Comparison of ENCODE assay signal across 24 mouse cellular contexts in genomic region chr19:17046961-17047360, GRCm38 (mm10).
"Had no signal": no experiment of that assay in that cellular context is flagged by ENCODE, and none has a peak within 500 bp of the region (broad histone marks: within the 10 kb centered on the region; RNA-seq: fewer than 3 reads in every experiment).

No protein-coding gene starts in this region.

- H3K9me3 ChIP-seq: hindbrain, embryonic 12.5 days; intestine, embryonic 15.5 days; limb, embryonic 15.5 days had no signal

- H3K27me3 ChIP-seq: heart, embryonic 12.5 days; hindbrain, embryonic 12.5 days; intestine, embryonic 15.5 days; limb, embryonic 13.5 days; limb, embryonic 15.5 days; liver, embryonic 12.5 days had no signal

- H3K4me3 ChIP-seq: gastrocnemius, adult 2 months; heart, embryonic 10.5 days; heart, embryonic 12.5 days; hindbrain, embryonic 10.5 days; hindbrain, embryonic 12.5 days; intestine, embryonic 15.5 days; layer of hippocampus, adult 2 months; limb, embryonic 13.5 days; limb, embryonic 15.5 days; liver, embryonic 12.5 days had no signal

- H3K27ac ChIP-seq: gastrocnemius, adult 2 months; heart, embryonic 10.5 days; hindbrain, embryonic 10.5 days; hindbrain, embryonic 12.5 days; hindbrain, embryonic 14.5 days; intestine, embryonic 15.5 days; layer of hippocampus, adult 2 months; limb, embryonic 13.5 days; limb, embryonic 15.5 days; liver, embryonic 12.5 days; liver, embryonic 14.5 days had no signal

- H3K9ac ChIP-seq: heart, embryonic 12.5 days; hindbrain, embryonic 12.5 days; hindbrain, embryonic 14.5 days; intestine, embryonic 15.5 days; limb, embryonic 13.5 days; limb, embryonic 15.5 days; liver, embryonic 12.5 days; liver, embryonic 14.5 days had no signal

- H3K4me1 ChIP-seq: heart, embryonic 10.5 days; heart, embryonic 12.5 days; hindbrain, embryonic 10.5 days; hindbrain, embryonic 12.5 days; intestine, embryonic 15.5 days; limb, embryonic 13.5 days; limb, embryonic 15.5 days; liver, embryonic 12.5 days had no signal

- H3K36me3 ChIP-seq: heart, embryonic 10.5 days; heart, embryonic 12.5 days; hindbrain, embryonic 10.5 days; hindbrain, embryonic 12.5 days; intestine, embryonic 15.5 days; limb, embryonic 13.5 days; limb, embryonic 15.5 days; liver, embryonic 12.5 days had no signal

- DNase-seq: gastrocnemius, adult 2 months; gastrocnemius, postnatal 10 days; gastrocnemius, postnatal 25 days; heart, adult 18-20 months; heart, postnatal 10 days; heart, postnatal 4 days; kidney, adult 18-20 months; kidney, adult 8-10 months; kidney, postnatal 10 days; kidney, postnatal 25 days; kidney, postnatal 4 days; layer of hippocampus, postnatal 36 days; left cerebral cortex, postnatal 4 days had no signal
